Mouse (Mus musculus) C2C12 (cell line): ENCODE data around the gene Lamp1. TPM values are rescaled to one million over a fixed set of nuclear protein-coding genes. Genes with fewer than 3 reads are reported as not detected.

Experiments used
- H3K27me3 ChIP-seq: one replicate; pipeline ENCODE4 v1.6.1; 2011; ENCODE audit not compliant: control insufficient read depth, insufficient read depth, insufficient read length
- H3K36me3 ChIP-seq: one replicate; pipeline ENCODE4 v1.6.1; 2011; ENCODE audit not compliant: control insufficient read depth, insufficient read depth
- H3K4me3 ChIP-seq: one replicate; pipeline ENCODE4 v1.5.1; 2011; ENCODE audit warnings: mild to moderate bottlenecking, control low read depth; ENCODE audit not compliant: poor library complexity, insufficient read depth, severe bottlenecking
- H3K79me2 ChIP-seq: one replicate; pipeline ENCODE4 v1.6.1; 2011; ENCODE audit not compliant: control insufficient read depth, insufficient read depth
- H3K79me3 ChIP-seq: one replicate; pipeline ENCODE4 v1.6.1; 2011; ENCODE audit warnings: low read depth, control low read depth
- H3ac ChIP-seq: one replicate; pipeline ENCODE3; 2011; ENCODE audit warnings: low read depth; ENCODE audit not compliant: control insufficient read depth, insufficient read length
- CEBPB ChIP-seq: IDR thresholded peaks from one replicate; pipeline ENCODE4 v1.6.1; 2011; ENCODE audit warnings: low read depth, mild to moderate bottlenecking, control low read depth, moderate library complexity
- CTCF ChIP-seq: IDR thresholded peaks from one replicate; pipeline ENCODE4 v1.5.1; 2011; ENCODE audit not compliant: control insufficient read depth, insufficient read depth, insufficient read length
- FOSL1 ChIP-seq: IDR thresholded peaks from one replicate; pipeline ENCODE4 v1.8.0; 2011; ENCODE audit warnings: mild to moderate bottlenecking, low read length; ENCODE audit not compliant: poor library complexity, insufficient read depth, severe bottlenecking
- MAX ChIP-seq: IDR thresholded peaks from one replicate; pipeline ENCODE4 v1.6.1; 2011; ENCODE audit warnings: mild to moderate bottlenecking, control low read depth
- MYOD1 ChIP-seq: IDR thresholded peaks from one replicate; pipeline ENCODE4 v1.6.1; 2011; ENCODE audit warnings: low read depth; ENCODE audit not compliant: control insufficient read depth, insufficient read length
- MYOG ChIP-seq: IDR thresholded peaks from one replicate; pipeline ENCODE4 v1.6.1; 2011; ENCODE audit not compliant: control insufficient read depth, insufficient read length; ENCODE audit errors: extremely low read depth
- USF1 ChIP-seq: IDR thresholded peaks from one replicate; pipeline ENCODE4 v1.6.1; 2011; ENCODE audit warnings: low read depth, mild to moderate bottlenecking, control low read depth, moderate library complexity
- polyA plus RNA-seq: library from polyadenylated mRNA; unstranded; fragments of >200 nt; fragmentation: generic; extraction: Trizol; gene quantifications from one replicate; pipeline ENCODE4 v1.2.1, GENCODE M21; 2012; ENCODE audit warnings: missing spikeins

Gene Lamp1
- polyA plus RNA-seq, 1 experiment, result 352 TPM

GRCm38 (mm10) chr8:13177173-13177852, 18.4 kb downstream of the Lamp1 start:
- no peaks in the 10 kb centered on the region for H3K79me2 ChIP-seq
- TF ChIP-seq USF1, result no peak
- no peak for TF ChIP-seq MYOG
- TF ChIP-seq MYOD1, result no peak
- no peak for TF ChIP-seq MAX
- no peak for TF ChIP-seq CTCF
- no peak for TF ChIP-seq CEBPB
- no peak for TF ChIP-seq FOSL1
- H3K4me3 ChIP-seq, result no peak overlapping the region
- peaks cover 56% of the 10 kb centered on the region for H3K36me3 ChIP-seq
- no peaks in the 10 kb centered on the region for H3K27me3 ChIP-seq
- no peak overlapping the region for H3ac ChIP-seq
- H3K79me3 ChIP-seq, result no peaks in the 10 kb centered on the region

GRCm38 (mm10) chr8:13178137-13178536, 19.2 kb downstream of the Lamp1 start:
- Histone ChIP-seq H3ac (no peak overlapping the region), H3K79me3 (no peaks in the 10 kb centered on the region), H3K79me2 (no peaks in the 10 kb centered on the region), H3K27me3 (no peaks in the 10 kb centered on the region), H3K4me3 (no peak overlapping the region), H3K36me3 (peaks cover 48% of the 10 kb centered on the region)
- TF ChIP-seq FOSL1, result no peak
- no peak for TF ChIP-seq MYOD1
- TF ChIP-seq USF1, result no peak
- TF ChIP-seq CEBPB, result no peak
- TF ChIP-seq MYOG, result no peak
- no peak for TF ChIP-seq MAX
- no peak for TF ChIP-seq CTCF

GRCm38 (mm10) chr8:13179482-13179881, 20.5 kb downstream of the Lamp1 start:
- TF ChIP-seq CTCF (no peak), CEBPB (no peak), MYOD1 (no peak), USF1 (no peak), MAX (no peak), MYOG (no peak), FOSL1 (no peak)
- H3K36me3 ChIP-seq, result peaks cover 36% of the 10 kb centered on the region
- H3K4me3 ChIP-seq, result no peak overlapping the region

GRCm38 (mm10) chr8:13179948-13180347, 21.0 kb downstream of the Lamp1 start:
- H3ac ChIP-seq, result no peak overlapping the region
- no peaks in the 10 kb centered on the region for H3K79me2 ChIP-seq
- H3K27me3 ChIP-seq, result no peaks in the 10 kb centered on the region
- no peak overlapping the region for H3K4me3 ChIP-seq
- no peaks in the 10 kb centered on the region for H3K79me3 ChIP-seq
- no peak for TF ChIP-seq MYOD1
- no peak for TF ChIP-seq CEBPB
- no peak for TF ChIP-seq FOSL1
- TF ChIP-seq MAX, result no peak
- TF ChIP-seq CTCF, result no peak
- TF ChIP-seq USF1, result no peak
- TF ChIP-seq MYOG, result no peak
- H3K36me3 ChIP-seq, result peaks cover 31% of the 10 kb centered on the region

More at GRCm38 (mm10) chr8:13179482-13179881, 20.5 kb downstream of the Lamp1 start:
- H3ac ChIP-seq, result no peak overlapping the region
- no peaks in the 10 kb centered on the region for H3K27me3 ChIP-seq
- no peaks in the 10 kb centered on the region for H3K79me3 ChIP-seq
- no peaks in the 10 kb centered on the region for H3K79me2 ChIP-seq

GRCm38 (mm10) chr8:13180408-13180807, 21.4 kb downstream of the Lamp1 start:
- H3K79me3 ChIP-seq, result no peaks in the 10 kb centered on the region
- peaks cover 27% of the 10 kb centered on the region for H3K36me3 ChIP-seq
- TF ChIP-seq FOSL1, result no peak
- TF ChIP-seq CTCF, result no peak
- TF ChIP-seq CEBPB, result no peak
- no peak for TF ChIP-seq MYOG
- no peak for TF ChIP-seq MAX
- no peak for TF ChIP-seq MYOD1
- no peak for TF ChIP-seq USF1

More at GRCm38 (mm10) chr8:13180408-13180807, 21.4 kb downstream of the Lamp1 start:
- no peaks in the 10 kb centered on the region for H3K79me2 ChIP-seq
- H3K4me3 ChIP-seq, result no peak overlapping the region
- no peaks in the 10 kb centered on the region for H3K27me3 ChIP-seq
- no peak overlapping the region for H3ac ChIP-seq
